Mouse (Mus musculus): Measurements from ENCODE around the gene Cd3eap. TPM values are rescaled to one million over a fixed set of nuclear protein-coding genes. Genes with fewer than 3 reads are reported as not detected.

Gene Cd3eap
- polyA plus RNA-seq, 1 experiment = 7.5 TPM

DNA sequence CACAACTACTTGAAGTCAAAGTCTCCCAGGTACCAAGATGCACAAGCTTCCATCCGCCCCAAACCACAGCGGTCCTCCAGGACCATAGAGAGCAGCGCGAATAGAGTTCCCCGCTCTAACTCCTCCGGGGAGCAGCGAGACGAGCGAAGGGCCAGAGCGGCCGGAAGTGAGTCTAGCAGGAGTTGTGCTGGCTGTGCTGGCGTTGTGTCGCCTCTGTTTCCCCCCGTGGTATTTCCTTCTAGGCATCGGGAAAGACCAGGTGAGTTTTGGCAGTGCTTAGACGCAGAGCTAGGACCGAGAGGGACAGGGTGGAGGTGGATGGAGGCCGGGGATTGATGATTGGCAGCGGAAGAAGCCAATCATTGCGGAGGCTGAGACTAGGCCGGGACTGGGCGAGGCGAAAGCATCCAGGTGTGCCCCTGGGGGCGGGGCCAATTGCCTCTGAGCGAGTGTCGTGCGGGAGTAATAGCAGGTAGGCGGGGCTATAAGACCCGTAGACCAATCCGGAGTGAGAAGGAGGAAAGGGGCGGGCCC, 14.3 kb downstream of the Cd3eap start:
- Histone ChIP-seq H3K36me3 (ENCODE audit: control insufficient read depth, insufficient read depth, low read length) (no peaks in the 10 kb centered on the region), H3K4me3 (ENCODE audit: control insufficient read depth, insufficient read depth, low read length) (peak overlapping the region; percentile 85), H3K4me1 (replicated peaks; ENCODE audit: control insufficient read depth, insufficient read depth, low read length) (peaks cover 18% of the 10 kb centered on the region), H3K27ac (ENCODE audit: control insufficient read depth, insufficient read depth, low read length) (peak overlapping the region; percentile 55; the same call in 1 of the 2 replicates), H3K27me3 (ENCODE audit: control insufficient read depth, insufficient read depth, low read length) (peaks cover 7% of the 10 kb centered on the region; the same call in 1 of the 2 replicates)
- under 1% methylated on average over 31 of the region's 31 CpGs for WGBS
- peak; percentile 97 for DNase-seq
- TF ChIP-seq CTCF (IDR thresholded peaks at IDR 0.05; ENCODE audit: borderline replicate concordance, control insufficient read depth, extremely low read depth, insufficient read depth, low read length, poor library complexity) = peak; percentile 45; the same call in 1 of the 2 replicates
- TF ChIP-seq POLR2A (IDR thresholded peaks at IDR 0.05; ENCODE audit: control insufficient read depth, extremely low read depth, insufficient read depth, low read length, poor library complexity) = no peak

DNA sequence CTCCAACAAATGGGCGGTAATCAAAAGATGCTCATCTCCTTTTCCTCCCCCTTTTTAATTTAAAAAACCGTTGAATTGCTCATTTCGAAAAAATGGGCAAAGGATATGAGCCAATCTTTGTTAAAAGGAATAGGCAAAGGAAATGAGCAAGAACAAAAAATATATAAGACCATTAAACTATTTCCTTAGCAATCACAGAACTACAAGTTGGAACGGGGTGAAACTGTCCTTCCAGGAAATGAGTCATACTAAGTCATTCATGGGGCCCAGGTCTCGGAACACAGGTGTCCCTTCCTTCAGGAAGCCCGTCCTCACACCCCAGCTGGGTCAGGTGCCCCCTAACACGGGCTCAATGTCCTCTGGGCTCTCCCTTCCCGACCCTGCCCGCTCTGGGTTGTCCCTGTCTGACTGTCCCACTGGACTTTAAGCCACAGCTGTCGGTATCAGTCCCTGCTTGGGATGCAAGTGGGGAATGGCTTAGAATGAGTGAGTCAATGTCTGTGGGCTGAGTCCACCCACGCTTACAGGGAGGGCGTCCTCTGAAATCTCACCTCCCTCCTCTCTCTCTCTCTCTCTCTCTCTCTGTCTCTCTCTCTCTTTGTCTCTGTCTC, 14.9 kb downstream of the Cd3eap start, which contains the start of gene Ercc1:
Ercc1 (plus strand) TSS at position 542 of the 611 bp plus-strand sequence.
- Histone ChIP-seq H3K4me3 (ENCODE audit: control insufficient read depth, insufficient read depth, low read length) (peak within 1 kb of the TSS; percentile 85), H3K36me3 (ENCODE audit: control insufficient read depth, insufficient read depth, low read length) (no peaks in the 10 kb centered on the region), H3K27ac (ENCODE audit: control insufficient read depth, insufficient read depth, low read length) (peak within 1 kb of the TSS; percentile 55; the same call in 1 of the 2 replicates), H3K4me1 (replicated peaks; ENCODE audit: control insufficient read depth, insufficient read depth, low read length) (peaks cover 18% of the 10 kb centered on the region), H3K27me3 (ENCODE audit: control insufficient read depth, insufficient read depth, low read length) (peaks cover 7% of the 10 kb centered on the region; the same call in 1 of the 2 replicates)
- 11% methylated on average over 12 of the region's 12 CpGs for WGBS
- TF ChIP-seq POLR2A (IDR thresholded peaks at IDR 0.05; ENCODE audit: control insufficient read depth, extremely low read depth, insufficient read depth, low read length, poor library complexity) (no peak), CTCF (IDR thresholded peaks at IDR 0.05; ENCODE audit: borderline replicate concordance, control insufficient read depth, extremely low read depth, insufficient read depth, low read length, poor library complexity) (no peak)
- no peak for DNase-seq

DNA sequence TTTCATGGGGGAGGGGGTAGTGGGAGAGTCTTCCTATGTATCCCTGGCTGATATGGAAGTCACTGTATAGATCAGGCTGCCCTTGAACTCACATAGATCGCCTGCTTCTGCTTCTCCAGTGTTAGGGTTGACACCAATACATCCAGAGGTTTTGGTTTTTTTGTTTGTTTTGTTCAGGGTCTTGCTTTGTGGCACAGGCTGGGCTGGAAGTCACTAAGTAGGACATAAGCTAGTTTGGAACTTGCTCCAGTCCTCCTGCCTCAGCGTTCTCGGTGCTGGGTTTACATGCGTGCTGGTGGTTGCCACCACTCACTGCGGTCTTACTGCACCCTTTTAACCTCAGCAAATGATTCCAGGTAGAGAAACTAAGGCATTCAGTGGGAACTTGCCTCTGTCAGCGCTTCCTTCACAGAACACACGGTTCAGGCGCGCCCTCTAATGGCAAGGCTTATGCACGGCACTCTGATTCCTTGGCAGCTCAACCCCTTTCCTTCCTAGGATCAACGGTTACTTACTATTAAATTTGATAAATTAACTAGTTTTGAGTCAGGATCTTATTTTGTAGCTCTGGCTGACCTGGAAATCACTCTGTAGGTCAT, 16.0 kb downstream of the Cd3eap start:
- Histone ChIP-seq H3K27me3 (ENCODE audit: control insufficient read depth, insufficient read depth, low read length) (peaks cover 7% of the 10 kb centered on the region; the same call in 1 of the 2 replicates), H3K4me1 (replicated peaks; ENCODE audit: control insufficient read depth, insufficient read depth, low read length) (peaks cover 18% of the 10 kb centered on the region), H3K36me3 (ENCODE audit: control insufficient read depth, insufficient read depth, low read length) (no peaks in the 10 kb centered on the region), H3K4me3 (ENCODE audit: control insufficient read depth, insufficient read depth, low read length) (no peak overlapping the region), H3K27ac (ENCODE audit: control insufficient read depth, insufficient read depth, low read length) (no peak overlapping the region)
- TF ChIP-seq CTCF (IDR thresholded peaks at IDR 0.05; ENCODE audit: borderline replicate concordance, control insufficient read depth, extremely low read depth, insufficient read depth, low read length, poor library complexity) (peak; percentile 68; the same call in 1 of the 2 replicates), POLR2A (IDR thresholded peaks at IDR 0.05; ENCODE audit: control insufficient read depth, extremely low read depth, insufficient read depth, low read length, poor library complexity) (no peak)
- WGBS = under 1% methylated on average over 11 of the region's 11 CpGs
- DNase-seq = peak; percentile 70

DNA sequence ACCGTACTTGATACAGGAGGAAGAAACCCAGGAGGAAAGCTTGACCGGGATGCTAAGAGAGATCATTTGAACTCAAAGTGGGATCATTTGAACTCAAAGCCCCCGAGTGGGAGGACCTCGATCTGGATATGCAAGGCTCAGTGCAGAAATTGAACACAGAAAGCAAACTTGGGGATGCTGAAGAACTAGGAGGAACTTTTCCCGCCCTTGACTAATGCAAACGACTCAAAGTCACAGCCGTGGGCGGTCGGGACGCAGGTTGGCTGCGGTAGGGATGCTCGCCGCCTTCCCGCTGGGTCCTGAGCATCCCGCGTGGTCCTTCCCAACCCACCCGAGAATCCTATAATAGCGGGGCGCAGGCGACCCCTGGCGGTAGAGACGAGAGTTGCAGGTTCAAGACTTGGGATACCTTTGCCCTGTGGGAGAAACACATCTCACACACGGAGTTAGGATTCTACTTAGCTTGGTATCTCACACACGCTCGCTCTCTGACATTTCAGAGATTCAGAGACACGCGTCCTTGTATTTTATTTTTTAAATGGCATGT, 16.7 kb downstream of the Cd3eap start:
- TF ChIP-seq POLR2A (IDR thresholded peaks at IDR 0.05; ENCODE audit: control insufficient read depth, extremely low read depth, insufficient read depth, low read length, poor library complexity) (no peak), CTCF (IDR thresholded peaks at IDR 0.05; ENCODE audit: borderline replicate concordance, control insufficient read depth, extremely low read depth, insufficient read depth, low read length, poor library complexity) (peak; percentile 94)
- no peaks in the 10 kb centered on the region for H3K36me3 ChIP-seq (ENCODE audit: control insufficient read depth, insufficient read depth, low read length)
- under 1% methylated on average over 27 of the region's 27 CpGs for WGBS
- peaks cover 18% of the 10 kb centered on the region for H3K4me1 ChIP-seq (replicated peaks; ENCODE audit: control insufficient read depth, insufficient read depth, low read length)
- peaks cover 7% of the 10 kb centered on the region; the same call in 1 of the 2 replicates for H3K27me3 ChIP-seq (ENCODE audit: control insufficient read depth, insufficient read depth, low read length)
- DNase-seq = peak; percentile 82
- no peak overlapping the region for H3K4me3 ChIP-seq (ENCODE audit: control insufficient read depth, insufficient read depth, low read length)
- no peak overlapping the region for H3K27ac ChIP-seq (ENCODE audit: control insufficient read depth, insufficient read depth, low read length)

DNA sequence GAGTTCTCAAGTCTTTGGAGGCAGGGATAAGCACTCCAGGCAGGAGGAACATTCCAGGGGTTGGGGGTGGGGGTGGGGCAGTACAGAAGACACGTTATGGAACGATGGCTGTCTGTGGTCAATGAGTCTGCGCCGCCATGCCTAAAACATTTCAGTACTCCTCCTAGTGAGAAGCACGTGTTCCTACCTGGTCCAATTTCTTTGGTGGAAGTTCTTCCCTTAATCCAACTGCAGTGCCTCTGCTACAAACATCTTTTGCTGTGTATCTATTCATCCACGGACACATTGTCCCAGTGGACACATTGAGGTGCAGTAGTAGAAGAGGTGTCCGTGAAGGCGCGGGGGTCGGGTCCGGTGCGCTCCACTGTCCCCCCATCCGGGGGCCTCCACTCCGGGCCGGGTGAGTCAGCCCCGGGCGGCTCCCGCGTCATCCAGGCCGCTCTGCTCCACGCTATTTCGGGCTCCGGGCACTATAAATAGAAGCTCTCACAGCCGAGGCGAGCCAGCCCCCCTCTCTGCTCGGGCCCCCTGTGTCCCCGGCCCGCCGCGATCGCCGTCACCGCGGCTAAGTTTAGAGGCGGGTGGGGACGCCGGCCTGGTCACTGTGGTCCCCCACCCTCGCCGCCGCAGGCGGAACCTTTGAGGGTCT, 17.4 kb downstream of the Cd3eap start:
- WGBS = 1% methylated on average over 41 of the region's 41 CpGs
- Histone ChIP-seq H3K27me3 (ENCODE audit: control insufficient read depth, insufficient read depth, low read length) (peaks cover 7% of the 10 kb centered on the region; the same call in 1 of the 2 replicates), H3K27ac (ENCODE audit: control insufficient read depth, insufficient read depth, low read length) (no peak overlapping the region), H3K4me3 (ENCODE audit: control insufficient read depth, insufficient read depth, low read length) (no peak overlapping the region), H3K4me1 (replicated peaks; ENCODE audit: control insufficient read depth, insufficient read depth, low read length) (peaks cover 18% of the 10 kb centered on the region), H3K36me3 (ENCODE audit: control insufficient read depth, insufficient read depth, low read length) (no peaks in the 10 kb centered on the region)
- DNase-seq = no peak
- TF ChIP-seq POLR2A (IDR thresholded peaks at IDR 0.05; ENCODE audit: control insufficient read depth, extremely low read depth, insufficient read depth, low read length, poor library complexity) = no peak
- no peak for TF ChIP-seq CTCF (IDR thresholded peaks at IDR 0.05; ENCODE audit: borderline replicate concordance, control insufficient read depth, extremely low read depth, insufficient read depth, low read length, poor library complexity)

DNA sequence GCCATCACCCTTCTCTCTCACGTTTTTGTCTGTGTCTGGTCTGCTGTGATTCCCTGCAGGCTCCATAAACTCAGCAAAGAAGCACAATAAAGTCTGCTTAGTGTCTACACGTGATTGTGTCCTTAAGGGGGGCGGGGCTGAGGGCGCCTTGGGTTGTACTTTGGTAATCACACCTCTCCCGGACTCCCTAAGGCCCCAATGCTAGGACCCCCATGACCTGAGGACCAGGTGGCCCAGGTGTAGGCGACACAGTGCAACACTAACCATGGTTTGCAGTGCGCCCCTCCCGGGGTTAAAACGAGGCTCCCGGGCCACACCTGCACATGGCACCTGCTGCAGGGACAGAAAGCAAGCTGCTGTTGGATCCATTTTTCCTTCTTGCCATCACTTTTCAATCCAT, 18.0 kb downstream of the Cd3eap start:
- H3K4me3 ChIP-seq (ENCODE audit: control insufficient read depth, insufficient read depth, low read length) = no peak overlapping the region
- no peak for TF ChIP-seq CTCF (IDR thresholded peaks at IDR 0.05; ENCODE audit: borderline replicate concordance, control insufficient read depth, extremely low read depth, insufficient read depth, low read length, poor library complexity)
- TF ChIP-seq POLR2A (IDR thresholded peaks at IDR 0.05; ENCODE audit: control insufficient read depth, extremely low read depth, insufficient read depth, low read length, poor library complexity) = no peak
- no peak for DNase-seq
- no peak overlapping the region for H3K27ac ChIP-seq (ENCODE audit: control insufficient read depth, insufficient read depth, low read length)
- 47% methylated on average over 10 of the region's 10 CpGs for WGBS
- peaks cover 7% of the 10 kb centered on the region; the same call in 1 of the 2 replicates for H3K27me3 ChIP-seq (ENCODE audit: control insufficient read depth, insufficient read depth, low read length)
- peaks cover 18% of the 10 kb centered on the region for H3K4me1 ChIP-seq (replicated peaks; ENCODE audit: control insufficient read depth, insufficient read depth, low read length)
- H3K36me3 ChIP-seq (ENCODE audit: control insufficient read depth, insufficient read depth, low read length) = no peaks in the 10 kb centered on the region
